Mouse (Mus musculus) urinary bladder, adult 18-20 months (tissue): Measurements from ENCODE around the gene Abcc3.
"Not testable (repeated sequence)": the region's sequence is repeated elsewhere in the genome, so short reads cannot be mapped to it uniquely, and the experiment has no call there.

Experiments used
- DNase-seq, 2 experiments: peaks; one replicate each; pipeline ENCODE4 v3.0.0; 2022; ENCODE audit warnings: low spot score in 2 of 2, mixed read lengths in 2 of 2

Gene Abcc3

GRCm38 (mm10) chr11:94402731-94403130 is 9.9 kb upstream of the Abcc3 start:
- DNase-seq, result no peak

DNA sequence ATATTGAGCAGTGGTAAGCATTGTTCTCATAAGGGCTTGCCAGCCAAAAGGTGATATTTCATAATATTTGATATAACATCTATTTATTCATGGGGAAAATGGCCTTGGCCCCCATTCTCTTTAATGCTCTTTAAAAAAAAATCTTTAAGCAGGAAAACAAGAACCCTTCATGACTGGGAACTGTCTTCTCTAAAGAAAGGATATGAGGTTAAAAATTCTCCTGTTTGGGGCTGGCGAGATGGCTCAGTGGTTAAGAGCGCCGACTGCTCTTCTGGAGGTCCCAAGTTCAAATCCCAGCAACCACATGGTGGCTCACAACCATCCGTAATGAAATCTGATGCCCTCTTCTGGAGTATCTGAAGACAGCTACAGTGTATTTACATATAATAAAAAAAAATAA is 9.2 kb upstream of the Abcc3 start:
- not testable (repeated sequence) for DNase-seq

- DNase-seq, result no peak
Observed at GRCm38 (mm10) chr11:94400996-94401395, 8.2 kb upstream of the Abcc3 start.

- DNase-seq, result no peak
Observed at GRCm38 (mm10) chr11:94394107-94394506, 1.3 kb upstream of the Abcc3 start.

- not testable (repeated sequence) for DNase-seq
Observed at GRCm38 (mm10) chr11:94393490-94393889, 693 bp upstream of the Abcc3 start.

- DNase-seq, result no peak
Observed at GRCm38 (mm10) chr11:94391661-94392060, 1.1 kb downstream of the Abcc3 start.

DNA sequence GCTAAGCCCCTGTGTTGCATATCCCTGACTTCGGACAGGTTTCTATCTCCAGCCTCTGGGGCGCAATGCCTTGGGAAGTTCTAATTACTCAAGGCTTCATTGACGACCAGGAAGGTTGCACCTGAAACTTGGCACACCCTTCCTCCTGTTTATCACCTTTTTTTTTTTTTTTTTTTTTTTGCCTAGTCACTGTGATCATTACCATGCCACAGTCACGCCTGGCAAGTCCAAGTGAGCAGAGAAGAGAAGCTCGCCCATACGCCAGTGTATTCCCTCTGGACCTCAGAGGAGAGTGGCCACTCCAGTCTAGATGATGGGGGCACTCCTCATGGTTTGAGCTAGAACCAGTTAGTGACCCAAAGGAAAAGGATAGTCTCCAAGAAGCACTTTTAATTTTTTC is 2.0 kb downstream of the Abcc3 start:
- no peak for DNase-seq

DNA sequence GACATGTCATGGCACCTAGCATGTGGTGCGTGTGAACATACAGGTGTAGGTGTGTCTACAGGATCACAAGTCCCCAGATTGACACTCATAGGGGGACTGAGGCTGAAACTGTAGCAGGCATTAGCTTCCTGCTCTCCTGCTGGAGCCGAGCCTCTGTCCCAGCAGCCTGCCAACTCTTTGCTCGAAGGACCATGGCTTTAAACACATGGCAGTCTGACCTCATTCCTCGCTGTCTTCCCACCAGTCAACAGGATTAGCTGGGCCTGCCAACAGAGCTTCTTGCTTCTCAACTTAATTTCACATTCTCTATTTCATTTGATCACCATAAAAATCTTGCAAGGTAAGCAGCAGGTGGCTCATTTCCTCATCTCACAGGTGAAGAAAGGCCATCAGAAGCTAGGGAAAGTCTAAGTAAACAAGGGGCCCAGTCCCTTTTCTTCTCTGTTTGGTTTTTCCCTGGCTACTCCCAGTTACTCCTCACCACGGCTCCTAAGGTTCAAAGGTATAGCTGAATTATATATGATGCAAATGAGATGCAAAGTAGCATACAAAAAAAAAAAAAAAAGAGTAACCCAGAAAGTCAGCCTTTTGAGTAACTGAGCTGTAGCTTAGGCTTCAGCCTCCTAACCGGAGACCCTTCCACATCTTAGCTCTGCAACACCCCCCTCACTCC is 2.9 kb downstream of the Abcc3 start:
- DNase-seq, result no peak

GRCm38 (mm10) chr11:94389021-94389420 is 3.8 kb downstream of the Abcc3 start:
- no peak for DNase-seq

DNA sequence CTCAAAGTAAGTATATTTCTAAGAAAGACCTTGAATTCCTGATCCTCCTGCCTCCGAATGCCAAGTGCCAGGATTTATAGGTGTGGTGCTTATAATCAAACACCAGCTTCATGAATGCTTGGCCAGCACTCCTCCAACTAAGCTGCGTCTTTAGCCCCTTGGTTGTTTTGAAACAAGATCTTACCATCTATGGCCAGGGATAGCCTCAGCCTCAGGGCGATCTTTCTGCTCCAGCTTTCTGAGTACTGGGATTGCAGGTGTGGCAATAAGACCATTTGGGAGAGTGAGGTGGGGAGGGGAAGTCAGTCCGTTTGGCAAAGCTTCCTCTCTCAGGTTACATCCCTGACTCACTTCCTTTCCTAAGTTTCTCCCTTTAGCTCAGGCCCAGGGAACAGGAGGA is 5.0 kb downstream of the Abcc3 start:
- no peak for DNase-seq

DNA sequence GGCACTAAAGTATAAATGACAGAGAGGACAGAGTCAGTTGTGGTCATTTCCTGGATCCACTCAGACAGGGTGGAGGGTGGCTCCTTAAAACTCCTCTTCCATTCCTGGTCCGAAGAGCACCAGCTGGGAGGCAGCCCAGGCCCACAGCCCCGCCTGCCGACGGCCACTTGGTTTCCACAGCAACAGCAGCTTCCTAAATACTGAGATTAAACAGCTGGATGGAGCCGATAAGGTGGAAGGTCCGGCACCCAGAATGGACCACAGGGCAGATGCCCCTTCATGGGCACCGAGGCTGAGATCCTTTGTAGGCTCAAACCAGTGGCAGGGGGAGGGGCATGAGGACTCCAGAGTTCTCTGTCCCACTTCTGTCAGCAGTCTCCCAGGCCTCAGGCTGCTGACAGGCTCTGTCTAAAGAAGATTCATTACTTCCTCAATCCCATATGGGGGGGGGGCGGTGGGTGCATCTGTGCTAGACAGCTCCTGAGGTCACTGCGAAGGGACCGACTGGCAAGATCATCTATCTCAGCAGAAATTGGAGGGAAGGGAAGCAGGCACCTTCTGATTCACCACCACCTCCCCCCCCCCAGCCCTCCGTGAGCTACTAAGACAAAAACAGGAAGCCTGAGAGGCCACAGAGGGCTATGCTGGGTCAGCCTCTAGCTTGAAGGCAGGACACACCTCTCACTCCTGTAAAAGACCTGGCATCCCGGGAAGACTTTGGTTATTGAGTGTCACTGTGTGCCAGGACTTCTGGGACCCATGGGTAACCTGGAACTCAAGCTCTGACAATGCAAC is 6.6 kb downstream of the Abcc3 start:
- peak in 1 of 2 experiments; percentile 34 for DNase-seq

DNA sequence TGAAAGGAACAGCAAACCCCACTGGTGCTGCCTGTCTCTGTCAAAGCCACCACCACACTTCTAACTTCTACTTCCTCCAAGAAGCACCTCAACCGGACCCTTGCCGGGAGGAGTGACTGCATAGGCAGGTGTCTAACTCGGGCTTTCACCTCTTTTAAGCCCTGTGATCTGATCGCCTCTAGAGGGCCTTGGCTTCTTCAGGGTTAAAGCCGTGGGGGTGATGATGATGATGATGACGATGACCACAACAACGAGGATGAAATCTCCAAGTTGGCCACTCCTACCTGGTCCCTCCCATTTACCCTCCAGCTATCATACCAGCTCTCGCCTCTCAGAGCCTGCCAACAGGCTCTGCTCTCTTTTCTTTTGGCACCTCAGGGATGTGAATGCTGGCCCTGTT is 13.1 kb downstream of the Abcc3 start:
- no peak for DNase-seq

GRCm38 (mm10) chr11:94379061-94379460 is 13.7 kb downstream of the Abcc3 start:
- no peak for DNase-seq

DNA sequence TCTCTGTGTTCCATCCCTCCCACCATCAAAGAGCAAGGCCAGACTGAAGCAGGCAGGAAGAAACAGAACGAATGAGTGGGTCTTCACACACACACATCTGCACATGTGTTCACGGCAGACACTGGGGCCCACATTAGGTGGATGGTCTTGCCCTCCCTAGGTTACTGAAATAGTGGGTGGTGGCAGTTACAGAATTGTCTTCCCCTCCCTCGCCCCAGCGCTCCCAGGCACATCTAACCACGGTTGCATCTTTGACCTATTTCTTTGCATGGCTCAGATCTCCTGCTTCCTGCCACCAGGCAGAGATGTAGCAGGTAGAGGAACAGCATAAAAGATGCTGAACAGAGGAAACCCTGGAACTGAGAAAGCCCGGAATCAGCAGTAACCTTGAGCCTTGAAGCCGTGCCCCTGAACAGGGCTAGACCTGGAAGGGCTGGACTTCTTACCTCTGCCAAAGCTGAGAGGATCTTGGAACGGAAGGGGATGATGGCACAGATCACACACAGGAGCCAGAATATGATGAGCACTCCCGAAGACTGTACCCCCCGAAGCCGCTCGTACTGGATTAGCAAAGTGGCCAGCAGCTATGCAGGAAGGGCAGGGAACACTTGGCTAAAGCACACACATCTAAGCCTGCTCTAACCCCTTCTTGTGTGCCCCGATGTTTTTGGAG is 18.4 kb downstream of the Abcc3 start:
- no peak for DNase-seq

DNA sequence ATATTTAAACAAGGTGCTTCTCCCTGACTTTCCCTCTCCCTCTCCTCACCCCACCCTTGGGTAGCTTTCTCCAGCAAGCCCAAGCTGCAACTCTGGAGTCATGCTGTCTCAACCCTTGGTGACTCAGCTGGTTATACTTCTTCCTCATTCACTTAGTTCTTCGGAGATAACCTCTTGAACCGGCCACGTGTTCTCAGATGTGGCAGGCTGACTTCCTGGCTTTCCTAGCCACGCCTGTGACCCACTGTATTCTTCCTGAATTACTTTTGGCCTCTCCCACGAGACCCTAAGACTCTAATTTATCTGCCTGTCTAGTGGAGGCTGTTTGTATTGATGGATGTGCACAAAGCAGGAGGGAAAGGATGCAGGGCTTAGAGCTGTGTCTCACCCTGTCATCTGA is 22.0 kb downstream of the Abcc3 start:
- peak in 1 of 2 experiments; percentile 66 for DNase-seq

GRCm38 (mm10) chr11:94369981-94370380 is 22.8 kb downstream of the Abcc3 start:
- DNase-seq, result no peak

DNA sequence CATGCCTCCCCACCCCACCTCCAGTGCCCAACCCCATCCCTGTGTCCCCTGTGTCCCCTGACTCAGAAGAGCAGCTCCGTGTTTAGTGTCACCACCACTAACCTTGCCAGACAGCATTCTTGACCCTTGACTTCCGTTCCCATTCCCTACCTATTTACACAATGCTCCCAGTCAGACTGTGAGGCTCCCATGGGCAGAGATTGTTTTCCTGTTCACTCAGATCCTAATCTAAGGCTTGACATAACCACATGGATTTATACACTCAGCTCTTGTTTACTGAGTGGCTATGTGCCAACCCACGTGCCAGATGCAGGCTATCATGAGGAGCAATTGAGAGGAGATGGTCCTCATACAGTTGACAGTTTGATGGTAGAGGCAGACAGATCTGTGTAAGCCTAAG is 27.5 kb downstream of the Abcc3 start:
- peak in 1 of 2 experiments; percentile 62 for DNase-seq

- DNase-seq, result peak; percentile 64 to 70
Observed at GRCm38 (mm10) chr11:94363690-94364089, 29.1 kb downstream of the Abcc3 start.

DNA sequence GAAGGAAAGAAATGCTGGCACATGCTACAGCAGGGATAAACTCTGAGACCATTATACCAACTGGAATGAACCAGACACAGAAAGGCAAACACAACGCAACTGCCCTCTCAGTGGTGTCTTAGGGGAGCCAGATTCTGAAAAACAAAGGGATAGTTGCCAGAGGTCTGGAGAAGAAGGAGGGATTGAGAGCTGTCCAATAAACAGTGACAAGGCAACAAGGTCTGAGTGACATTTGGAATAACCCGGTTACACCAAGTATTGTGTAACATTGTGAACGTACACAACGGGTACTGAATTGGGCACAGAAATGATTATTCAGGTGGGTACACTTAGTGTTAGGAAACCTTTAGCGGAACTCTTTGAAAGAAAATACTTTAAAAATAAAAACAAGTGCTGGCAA is 30.7 kb downstream of the Abcc3 start:
- DNase-seq, result no peak

GRCm38 (mm10) chr11:94361166-94361870 is 31.5 kb downstream of the Abcc3 start:
- no peak for DNase-seq

- no peak for DNase-seq
Observed at GRCm38 (mm10) chr11:94359168-94359567, 33.6 kb downstream of the Abcc3 start.
